Mouse (Mus musculus) liver, adult 2 months (tissue): ENCODE results near the gene Usp7. TPM values are rescaled to one million over a fixed set of nuclear protein-coding genes. Genes with fewer than 3 reads are reported as not detected.
A peak's percentile ranks its signal among the peaks of the same experiment; 100 is the strongest.

Source experiments
- DNase-seq: peaks from one replicate; pipeline ENCODE4 v3.0.0-alpha.2; 2011; ENCODE audit warnings: low read depth, low spot score; ENCODE audit errors: extremely low read depth
- H3K27ac ChIP-seq: fragments of 200-500 bp; replicated peaks from 2 replicates; pipeline ENCODE4 v1.5.1; 2012; ENCODE audit warnings: low read depth, mild to moderate bottlenecking, control low read depth, inconsistent platforms, low read length; ENCODE audit not compliant: insufficient read depth
- H3K27me3 ChIP-seq: fragments of 200-500 bp; 2 replicates; pipeline ENCODE4 v1.6.1; 2012; ENCODE audit warnings: mild to moderate bottlenecking, moderate library complexity, low read length, inconsistent platforms; ENCODE audit not compliant: control insufficient read depth, insufficient read depth
- H3K36me3 ChIP-seq: fragments of 200-500 bp; 2 replicates; pipeline ENCODE4 v1.6.1; 2012; ENCODE audit warnings: low read length, inconsistent platforms; ENCODE audit not compliant: control insufficient read depth, insufficient read depth
- H3K4me1 ChIP-seq: fragments of 200-500 bp; 2 replicates; pipeline ENCODE4 v1.6.1; 2011; ENCODE audit warnings: low read length; ENCODE audit not compliant: control insufficient read depth, insufficient read depth
- H3K4me3 ChIP-seq: fragments of 200-500 bp; 2 replicates; pipeline ENCODE4 v1.5.1; 2011; ENCODE audit warnings: low read depth, mild to moderate bottlenecking, control low read depth, low read length, moderate library complexity; ENCODE audit not compliant: insufficient read depth
- H3K79me2 ChIP-seq: fragments of 200-500 bp; 2 replicates; pipeline ENCODE4 v1.6.1; 2012; ENCODE audit warnings: inconsistent platforms, mild to moderate bottlenecking, low read length, moderate library complexity; ENCODE audit not compliant: control insufficient read depth, insufficient read depth
- H3K9ac ChIP-seq: fragments of 200-500 bp; 2 replicates; pipeline ENCODE4 v1.6.1; 2012; ENCODE audit warnings: low read depth, mild to moderate bottlenecking, control low read depth, inconsistent platforms, low read length
- CTCF ChIP-seq: fragments of 200-500 bp; IDR thresholded peaks from 2 replicates; pipeline ENCODE4 v1.5.1; 2011; ENCODE audit warnings: low read depth, low read length, control low read depth
- POLR2A ChIP-seq: fragments of 200-500 bp; IDR thresholded peaks from 2 replicates; pipeline ENCODE4 v1.6.1; 2011; ENCODE audit warnings: low read length, control low read depth; ENCODE audit not compliant: insufficient read depth; ENCODE audit errors: extremely low read depth
- WGBS: fragments of 180-500 bp; shearing (Covaris S2); methylation state at CpG from one replicate; pipeline ENCODE4 v1.1.7; 2018; 5-methylcytosine and 5-hydroxymethylcytosine counted together
- polyA plus RNA-seq: library from polyadenylated mRNA; depleted of rRNA; stranded (reverse); fragments of >200 nt; gene quantifications from 2 replicates; pipeline ENCODE4 v1.2.3, GENCODE M21; 2012
- total RNA-seq: library from RNA; depleted of rRNA; stranded (reverse); fragments of >200 nt; gene quantifications from 2 replicates; pipeline ENCODE4 v1.2.3, GENCODE M21; 2014

The Usp7 gene
- total and polyA plus RNA-seq, 2 experiments, result 12.5 to 41.5 TPM

GRCm38 (mm10) chr16:8691206-8691605 is 100.9 kb downstream of the Usp7 start:
- H3K4me3 ChIP-seq, result no peak overlapping the region
- peaks cover 51% of the 10 kb centered on the region for H3K36me3 ChIP-seq
- H3K4me1 ChIP-seq, result peaks cover 11% of the 10 kb centered on the region
- H3K9ac ChIP-seq, result no peak overlapping the region
- H3K27me3 ChIP-seq, result no peaks in the 10 kb centered on the region
- no peak overlapping the region for H3K27ac ChIP-seq
- DNase-seq, result no peak
- 93% methylated on average over 7 of the region's 7 CpGs for WGBS
- H3K79me2 ChIP-seq, result no peaks in the 10 kb centered on the region
- no peak for TF ChIP-seq CTCF

- H3K36me3 ChIP-seq, result peaks cover 46% of the 10 kb centered on the region
- 74% methylated on average over 11 of the region's 11 CpGs for WGBS
- peaks cover 11% of the 10 kb centered on the region for H3K4me1 ChIP-seq
- H3K9ac ChIP-seq, result no peak overlapping the region
- no peak overlapping the region for H3K4me3 ChIP-seq
- DNase-seq, result peak; percentile 30
- TF ChIP-seq POLR2A (no peak), CTCF (no peak)
- H3K79me2 ChIP-seq, result no peaks in the 10 kb centered on the region
- no peaks in the 10 kb centered on the region for H3K27me3 ChIP-seq
- no peak overlapping the region for H3K27ac ChIP-seq
Observed at GRCm38 (mm10) chr16:8689979-8690656, 102.0 kb downstream of the Usp7 start.

GRCm38 (mm10) chr16:8687559-8688112 is 104.5 kb downstream of the Usp7 start:
- Histone ChIP-seq H3K27ac (0 out of 2 replicates have a peak overlapping the region, but pooled peaks have one; percentile 2), H3K4me3 (no peak overlapping the region), H3K36me3 (peaks cover 28% of the 10 kb centered on the region), H3K4me1 (peaks cover 11% of the 10 kb centered on the region), H3K9ac (no peak overlapping the region), H3K27me3 (no peaks in the 10 kb centered on the region), H3K79me2 (no peaks in the 10 kb centered on the region)
- no peak for TF ChIP-seq CTCF
- TF ChIP-seq POLR2A, result no peak
- peak; percentile 81 for DNase-seq

- no peak overlapping the region for H3K4me3 ChIP-seq
- WGBS, result 76% methylated on average over 11 of the region's 11 CpGs
- H3K36me3 ChIP-seq, result peaks cover 23% of the 10 kb centered on the region
- DNase-seq, result no peak
- TF ChIP-seq CTCF (no peak), POLR2A (no peak)
- no peaks in the 10 kb centered on the region for H3K79me2 ChIP-seq
- no peak overlapping the region for H3K9ac ChIP-seq
- no peak overlapping the region for H3K27ac ChIP-seq
- H3K27me3 ChIP-seq, result no peaks in the 10 kb centered on the region
- H3K4me1 ChIP-seq, result peaks cover 11% of the 10 kb centered on the region
Observed at GRCm38 (mm10) chr16:8686871-8687535, 105.1 kb downstream of the Usp7 start.

GRCm38 (mm10) chr16:8686121-8686870 is 105.8 kb downstream of the Usp7 start:
- H3K4me1 ChIP-seq, result peaks cover 11% of the 10 kb centered on the region
- no peak overlapping the region for H3K27ac ChIP-seq
- TF ChIP-seq CTCF (peak; percentile 80), POLR2A (no peak)
- peaks cover 16% of the 10 kb centered on the region for H3K36me3 ChIP-seq
- WGBS, result 62% methylated on average over 7 of the region's 7 CpGs
- no peak overlapping the region for H3K9ac ChIP-seq
- no peak overlapping the region for H3K4me3 ChIP-seq
- H3K79me2 ChIP-seq, result no peaks in the 10 kb centered on the region
- peak; percentile 45 for DNase-seq
- no peaks in the 10 kb centered on the region for H3K27me3 ChIP-seq
